Mouse (Mus musculus): ENCODE measurements at regions not wholly inside any gene's neighbourhood (a gene's known extent, or its start where the extent isn't known, plus 50 kb on each side); places are given as distances from the start of the nearest gene placed in this dataset.
A peak's percentile ranks its signal among the peaks of the same experiment; 100 is the strongest.

- 83% methylated on average over 1 of the region's 1 CpGs for WGBS
Observed at GRCm38 (mm10) chr10:105034711-105035386, 539.4 kb downstream of the Tmtc2 start.

GRCm38 (mm10) chr10:105020471-105021120, 553.7 kb downstream of the Tmtc2 start:
- H3K4me3 ChIP-seq (replicated peaks; ENCODE audit: low read length), result no peak overlapping the region
- WGBS, result 50% methylated on average over 14 of the region's 14 CpGs
- no peaks in the 10 kb centered on the region for H3K27me3 ChIP-seq (ENCODE audit: control insufficient read depth, insufficient read depth, low read length)
- no peaks in the 10 kb centered on the region for H3K9me3 ChIP-seq (ENCODE audit: control insufficient read depth, low read length)
- peak overlapping the region; percentile 27 for H3K4me2 ChIP-seq (replicated peaks)
- H3K4me1 ChIP-seq (replicated peaks; ENCODE audit: control insufficient read depth, insufficient read depth, low read length), result 0 out of 2 replicates have a peak, but pooled peaks cover 4% of the 10 kb centered on the region
- H3K36me3 ChIP-seq (replicated peaks; ENCODE audit: control insufficient read depth, insufficient read depth), result no peaks in the 10 kb centered on the region
- peak; percentile 36 for DNase-seq (ENCODE audit: low spot score)
- ATAC-seq (ENCODE audit: low FRiP score), result peak; percentile 55
- no peak overlapping the region for H3K27ac ChIP-seq
- no peak overlapping the region for H3K9ac ChIP-seq

More at GRCm38 (mm10) chr10:105034711-105035386, 539.4 kb downstream of the Tmtc2 start:
- Histone ChIP-seq H3K36me3 (replicated peaks; ENCODE audit: control insufficient read depth, insufficient read depth) (no peaks in the 10 kb centered on the region), H3K9ac (no peak overlapping the region), H3K4me2 (replicated peaks) (no peak overlapping the region), H3K27me3 (ENCODE audit: control insufficient read depth, insufficient read depth, low read length) (no peaks in the 10 kb centered on the region), H3K9me3 (ENCODE audit: control insufficient read depth, low read length) (no peaks in the 10 kb centered on the region), H3K4me3 (replicated peaks; ENCODE audit: low read length) (no peak overlapping the region), H3K4me1 (replicated peaks; ENCODE audit: control insufficient read depth, insufficient read depth, low read length) (no peaks in the 10 kb centered on the region), H3K27ac (no peak overlapping the region)
- no peak for ATAC-seq (ENCODE audit: low FRiP score)
- DNase-seq (ENCODE audit: low spot score), result no peak

- Histone ChIP-seq H3K27me3 (ENCODE audit: control insufficient read depth, insufficient read depth, low read length) (no peaks in the 10 kb centered on the region), H3K4me2 (replicated peaks) (peak overlapping the region; percentile 27), H3K27ac (no peak overlapping the region), H3K9ac (no peak overlapping the region), H3K36me3 (replicated peaks; ENCODE audit: control insufficient read depth, insufficient read depth) (no peaks in the 10 kb centered on the region), H3K4me3 (replicated peaks; ENCODE audit: low read length) (no peak overlapping the region), H3K4me1 (replicated peaks; ENCODE audit: control insufficient read depth, insufficient read depth, low read length) (0 out of 2 replicates have a peak, but pooled peaks cover 4% of the 10 kb centered on the region), H3K9me3 (ENCODE audit: control insufficient read depth, low read length) (no peaks in the 10 kb centered on the region)
- no peak for DNase-seq (ENCODE audit: low spot score)
- ATAC-seq (ENCODE audit: low FRiP score), result no peak
- WGBS, result 47% methylated on average over 11 of the region's 11 CpGs
Observed at GRCm38 (mm10) chr10:105019774-105020470, 554.3 kb downstream of the Tmtc2 start.

All from hindbrain, embryonic 14.5 days (tissue).